Mouse (Mus musculus): Measurements from ENCODE around the gene Grid2.

The Grid2 gene

DNA sequence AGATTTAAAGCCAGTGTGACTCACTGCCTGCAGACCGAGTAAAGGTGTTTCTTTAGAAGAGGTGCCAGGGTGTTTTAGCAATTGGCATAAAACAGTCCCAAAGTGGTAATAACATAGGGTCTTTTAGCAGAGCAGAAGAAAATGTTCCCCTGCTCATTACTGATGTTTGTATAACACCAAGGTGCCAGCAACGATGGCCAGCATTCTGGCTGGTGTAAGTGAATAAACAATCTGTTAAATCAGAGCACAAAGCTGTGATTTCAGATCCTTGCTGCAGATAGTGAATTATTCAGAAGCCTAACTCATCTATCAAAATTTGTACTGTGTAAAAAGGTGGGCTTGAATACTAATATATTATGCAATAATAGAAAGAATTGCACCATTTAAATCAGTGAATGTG is 353.9 kb downstream of the Grid2 start:
- no peak for DNase-seq (ENCODE audit: low read depth, low spot score)

DNA sequence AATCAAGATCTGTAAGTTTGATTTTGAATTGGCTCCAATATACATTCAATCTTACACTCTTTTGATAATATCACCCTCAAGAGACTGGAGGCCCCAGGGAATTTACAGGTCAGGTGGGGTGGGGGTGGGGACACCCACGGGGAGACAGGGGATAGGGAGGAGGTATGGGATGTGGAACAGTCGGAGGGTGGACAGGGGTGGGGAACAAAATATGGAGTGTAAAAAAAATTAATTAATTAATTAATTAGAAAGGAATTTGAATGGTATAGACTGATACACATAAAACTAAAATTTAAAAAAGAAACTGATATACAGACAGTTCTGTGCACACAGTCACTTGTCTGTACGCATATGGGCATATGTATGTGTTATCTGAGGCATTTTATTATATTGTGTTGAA is 380.3 kb downstream of the Grid2 start:
- no peak for DNase-seq (ENCODE audit: low read depth, low spot score)

DNA sequence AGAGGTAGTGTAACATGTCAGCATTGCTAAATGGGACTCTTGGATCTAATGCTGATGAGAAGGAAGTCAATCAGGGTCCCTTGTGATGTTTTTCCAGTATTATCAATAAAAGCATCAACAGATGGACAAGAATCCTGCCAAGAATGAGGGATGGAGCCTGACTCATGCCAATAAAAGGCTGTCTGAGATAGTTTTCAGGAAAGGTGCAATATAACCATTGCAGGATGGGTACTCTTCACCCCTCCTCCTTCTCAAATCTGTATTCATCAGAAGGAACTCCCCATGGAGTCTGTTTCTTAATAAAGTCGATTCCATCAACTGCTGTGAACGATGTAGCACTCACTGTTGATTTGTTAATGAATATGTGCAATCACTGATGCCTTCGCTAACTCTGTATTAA is 403.7 kb downstream of the Grid2 start:
- no peak for DNase-seq (ENCODE audit: low read depth, low spot score)

DNA sequence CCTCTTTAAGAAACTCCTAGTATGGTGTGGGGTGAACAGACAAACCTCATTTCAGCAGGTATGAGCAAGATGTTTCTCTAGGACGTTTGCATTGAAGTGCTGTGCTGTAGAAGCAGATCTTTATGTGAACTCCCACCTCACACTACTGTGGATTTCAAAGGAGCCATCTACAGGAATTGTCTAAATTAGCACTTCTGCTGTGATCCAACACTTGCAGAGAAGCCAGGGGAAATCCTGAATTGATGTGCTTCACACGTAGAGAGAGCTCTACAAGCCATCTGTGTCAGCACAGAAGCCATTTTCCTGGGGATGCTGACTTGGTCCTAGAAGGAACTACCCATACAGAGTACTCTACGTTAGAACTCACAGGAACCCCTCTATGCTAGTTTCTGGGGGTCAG is 430.0 kb downstream of the Grid2 start:
- DNase-seq (ENCODE audit: low read depth, low spot score): no peak

DNA sequence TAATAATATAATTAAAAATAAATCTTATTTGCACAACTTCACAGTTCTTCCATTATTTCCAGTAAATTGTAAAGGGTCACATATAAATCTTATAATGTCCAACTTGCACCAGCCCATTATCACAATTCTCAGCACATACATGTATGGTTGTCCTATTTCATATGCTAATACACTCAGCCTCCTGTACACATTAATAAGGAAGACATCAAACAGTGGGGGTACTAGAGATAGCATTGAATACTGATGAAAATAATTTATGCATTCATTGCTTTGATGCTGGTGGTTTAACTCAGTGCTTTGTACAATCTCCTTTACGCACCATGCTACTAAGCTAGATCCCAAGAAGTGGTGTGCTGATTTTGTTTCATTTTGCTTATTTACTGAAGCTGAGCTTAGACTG is 446.0 kb downstream of the Grid2 start:
- no peak for DNase-seq (ENCODE audit: low read depth, low spot score)

DNA sequence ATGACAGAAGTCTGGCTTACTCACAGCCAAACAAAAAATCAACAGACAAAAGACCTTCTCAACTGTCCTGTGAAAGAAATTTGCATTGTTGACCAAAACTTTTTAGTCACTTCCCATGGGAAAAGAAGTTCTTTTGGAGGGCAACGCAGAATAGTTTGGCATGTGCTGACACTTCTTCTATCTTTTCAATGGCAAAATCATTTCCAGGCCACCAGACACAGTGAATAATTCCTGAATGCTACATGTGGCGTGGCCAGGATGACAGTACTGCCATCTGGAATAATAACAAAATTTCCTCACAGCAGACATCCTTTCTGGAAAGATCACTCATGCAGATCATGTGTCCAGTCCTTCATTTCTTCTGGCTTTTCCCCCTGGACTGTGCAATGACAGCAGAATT is 478.1 kb downstream of the Grid2 start:
- DNase-seq (ENCODE audit: low read depth, low spot score): no peak

DNA sequence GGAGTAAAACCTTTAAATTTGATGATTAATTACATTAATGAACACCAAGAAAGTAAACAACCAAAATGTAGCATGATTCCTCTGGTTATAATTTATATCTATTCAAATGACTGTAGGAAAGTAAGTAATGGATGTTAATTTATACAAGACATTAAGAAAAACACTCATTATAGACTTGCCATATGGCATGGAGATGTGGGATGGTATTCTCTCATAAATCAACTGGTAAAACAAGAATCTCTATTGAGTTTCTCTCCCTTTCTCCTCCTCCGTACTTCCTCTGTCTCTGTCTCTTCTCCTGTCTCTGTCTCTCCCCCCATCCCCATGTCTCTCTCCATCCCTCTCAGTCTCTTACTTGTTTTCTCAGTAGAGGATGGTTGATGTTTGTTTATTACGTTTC is 506.9 kb downstream of the Grid2 start:
- no peak for DNase-seq (ENCODE audit: low read depth, low spot score)

DNA sequence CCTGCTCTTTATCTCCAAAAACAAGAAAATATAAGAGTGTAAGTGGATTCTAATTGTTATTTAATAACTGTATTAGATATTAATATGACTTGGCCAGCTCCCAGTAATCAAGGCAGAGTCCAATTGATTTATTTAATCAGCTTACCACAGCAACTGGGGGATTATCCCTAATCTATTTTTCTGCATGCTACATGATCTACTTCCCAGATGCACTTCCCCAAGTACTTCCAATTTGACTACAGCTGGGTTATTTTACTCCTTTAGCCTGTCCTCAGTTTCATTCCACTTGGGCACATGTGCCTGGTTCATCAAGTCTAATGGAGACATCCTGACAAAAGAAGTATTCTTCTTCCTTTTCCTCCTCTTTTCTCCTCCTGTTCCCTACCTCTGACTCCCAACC is 539.0 kb downstream of the Grid2 start:
- no peak for DNase-seq (ENCODE audit: low read depth, low spot score)

DNA sequence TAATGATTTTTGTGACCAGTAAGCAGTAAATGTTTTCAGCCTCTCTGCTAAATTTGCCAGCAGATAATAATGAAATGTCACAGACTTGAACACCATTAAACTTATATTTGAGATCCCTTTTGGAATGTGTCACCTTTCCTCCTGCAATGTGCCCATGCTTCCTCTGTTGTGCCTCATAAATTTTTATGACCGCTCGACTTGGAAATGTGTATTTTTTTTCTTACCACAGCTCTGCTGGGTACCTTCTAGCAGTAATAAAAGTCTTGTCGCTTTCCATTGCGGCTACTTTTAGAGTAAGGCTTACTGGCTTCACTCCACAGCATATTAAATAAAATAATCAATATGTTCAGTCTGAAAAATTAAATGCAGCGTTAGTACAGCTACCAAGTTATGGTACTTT is 564.6 kb downstream of the Grid2 start:
- no peak for DNase-seq (ENCODE audit: low read depth, low spot score)

DNA sequence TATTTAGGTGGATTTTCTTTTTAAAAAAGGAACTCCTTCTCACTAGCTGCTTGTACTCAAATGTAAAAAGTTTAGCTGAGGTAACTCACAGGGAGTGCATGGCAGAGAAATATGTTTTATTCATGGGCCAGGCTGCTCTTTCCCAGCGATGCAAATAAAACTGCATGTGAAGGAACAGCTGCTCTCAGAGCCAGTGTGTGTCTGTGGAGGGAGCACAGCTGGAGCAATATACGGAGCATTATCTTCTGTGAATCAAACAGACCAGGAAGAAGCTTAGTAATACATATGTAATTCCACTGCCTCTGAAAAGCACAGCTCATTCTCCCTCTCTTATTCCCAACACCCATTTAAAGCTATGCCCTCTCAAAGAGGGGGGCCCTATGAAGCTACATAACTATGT is 607.0 kb downstream of the Grid2 start:
- no peak for DNase-seq (ENCODE audit: low read depth, low spot score)

DNA sequence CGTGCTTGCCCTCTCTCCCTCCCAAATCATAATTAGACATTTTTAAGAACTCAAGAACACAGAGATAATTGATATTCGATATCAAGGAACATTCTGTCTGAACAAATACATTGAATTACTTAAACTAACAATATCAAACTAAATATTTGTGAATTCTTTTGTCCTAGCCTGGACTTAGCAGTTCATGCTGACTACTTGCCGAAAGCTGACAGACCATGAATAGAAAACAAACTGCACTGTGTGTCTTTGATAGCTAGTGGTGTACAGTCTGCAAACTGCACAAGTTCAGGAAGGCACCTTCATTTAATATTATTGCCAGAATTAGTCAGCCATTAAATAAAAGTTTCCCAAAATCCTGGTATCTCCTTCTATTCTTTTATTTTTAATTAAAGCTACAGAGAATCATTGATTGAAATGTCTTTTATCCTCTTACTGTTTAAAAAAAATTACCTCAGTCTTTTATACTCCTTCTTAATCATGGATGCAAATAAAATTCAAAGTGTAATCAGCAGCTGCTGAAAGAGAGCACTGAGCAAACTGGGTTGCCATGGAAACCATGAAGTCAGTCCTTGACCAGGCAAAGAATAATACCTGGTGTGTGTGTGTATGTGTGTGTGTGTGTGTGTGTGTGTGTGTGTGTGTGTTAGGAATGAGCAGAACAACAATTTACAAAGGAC is 621.5 kb downstream of the Grid2 start:
- DNase-seq (ENCODE audit: low read depth, low spot score): no peak

DNA sequence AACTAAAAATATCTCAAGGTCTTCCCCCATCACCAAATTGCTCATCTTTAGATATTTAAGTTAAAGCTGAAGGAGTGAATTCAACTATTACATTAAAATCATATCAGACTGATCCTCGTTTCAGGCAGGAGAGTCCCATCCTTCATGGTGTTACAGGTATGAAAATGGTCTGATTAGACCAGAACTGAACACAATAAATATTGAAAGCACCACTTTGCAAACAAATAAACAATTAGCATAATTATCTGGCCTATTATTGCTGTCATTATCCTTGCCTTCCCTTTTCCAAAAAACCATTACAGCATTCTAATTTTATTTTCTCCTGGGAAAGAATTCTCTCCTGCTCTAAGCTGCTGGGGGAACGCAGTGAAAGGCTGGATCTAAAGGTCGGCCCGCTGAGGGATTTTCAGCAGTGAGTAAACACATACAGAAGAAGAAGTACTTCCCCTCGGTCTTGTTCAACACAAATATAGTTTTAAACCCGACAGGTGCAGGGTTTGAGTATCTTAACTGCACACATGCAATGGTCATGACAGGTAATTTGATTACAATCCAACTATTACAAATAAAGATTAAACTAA is 622.2 kb downstream of the Grid2 start:
- DNase-seq (ENCODE audit: low read depth, low spot score): no peak

DNA sequence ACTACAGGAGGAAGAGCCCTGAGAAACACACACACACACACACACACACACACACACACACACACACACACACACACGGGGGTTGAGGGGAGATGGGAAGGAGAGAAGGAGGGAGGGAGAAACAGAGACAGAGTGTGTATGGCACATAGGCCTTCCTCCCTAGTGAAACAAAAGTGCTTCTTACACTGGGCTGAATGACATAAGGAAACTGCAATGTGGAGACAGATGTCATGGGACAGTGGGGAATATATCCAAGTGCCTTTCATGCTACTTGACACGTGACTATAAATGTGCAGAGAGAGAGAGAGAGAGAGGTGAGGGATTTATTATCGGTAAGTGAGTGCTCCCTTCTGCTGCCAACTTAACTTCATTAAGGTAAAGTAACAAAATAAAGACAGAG is 639.0 kb downstream of the Grid2 start:
- DNase-seq (ENCODE audit: low read depth, low spot score): no peak

DNA sequence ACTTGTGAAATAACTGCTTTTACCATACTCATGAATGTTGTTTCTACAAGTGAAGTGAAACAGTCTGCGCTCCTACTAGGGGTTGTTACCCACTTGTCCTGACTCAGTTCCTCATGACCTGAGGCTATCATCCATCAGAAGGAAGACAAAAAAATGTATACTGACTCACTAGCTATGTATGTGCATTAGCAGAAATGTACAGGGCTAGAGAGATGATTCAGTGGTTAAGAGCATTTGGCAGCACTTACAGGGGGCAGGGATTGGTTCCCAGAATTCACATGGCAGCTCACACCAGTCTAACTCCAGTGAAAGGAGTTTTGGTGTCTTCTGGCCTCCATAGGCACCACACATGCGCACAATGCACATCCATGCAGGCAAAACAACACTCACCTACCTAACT is 642.5 kb downstream of the Grid2 start:
- DNase-seq (ENCODE audit: low read depth, low spot score): no peak

DNA sequence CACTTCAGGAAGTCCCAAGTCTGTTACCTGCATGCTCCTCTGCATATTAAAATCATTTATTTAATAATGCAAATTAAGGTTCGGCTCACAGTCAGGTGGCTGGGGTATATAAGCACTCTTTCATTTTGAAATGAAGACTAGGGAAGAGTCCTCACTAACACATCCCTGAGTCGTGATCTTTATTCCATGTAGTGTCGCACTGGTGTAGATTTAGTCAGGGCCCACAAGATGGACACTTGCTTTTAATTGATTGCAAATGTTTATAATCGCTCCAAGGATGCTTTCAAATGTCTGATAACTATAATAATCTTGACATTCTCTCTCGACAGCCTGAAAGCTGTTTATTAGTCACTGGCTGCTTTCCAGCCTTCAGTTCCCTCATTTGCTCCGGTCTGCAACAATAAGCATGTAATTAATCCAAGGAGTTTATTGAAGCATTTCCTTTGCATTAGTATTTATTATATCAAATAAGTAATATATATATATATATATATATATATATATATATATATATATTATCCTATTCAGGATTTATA is 661.4 kb downstream of the Grid2 start:
- no peak for DNase-seq (ENCODE audit: low read depth, low spot score)

DNA sequence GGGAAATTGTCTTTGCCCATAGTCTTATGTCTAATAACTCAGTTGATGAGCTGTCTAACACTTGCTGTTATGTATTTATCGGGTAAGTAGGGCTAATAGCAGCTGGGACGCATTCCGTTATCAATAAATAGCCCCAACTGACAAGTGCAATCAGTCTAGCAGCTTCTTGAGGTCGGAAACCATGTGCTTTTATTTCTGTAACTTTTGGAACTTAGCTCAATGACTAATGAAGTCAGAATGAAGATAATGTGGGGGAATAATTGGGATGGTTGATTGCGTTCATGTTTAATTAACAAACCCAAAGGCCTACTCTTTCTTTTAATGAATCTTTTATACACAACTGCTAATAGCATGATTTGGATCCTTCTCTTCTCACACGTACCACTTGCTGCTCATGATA is 666.3 kb downstream of the Grid2 start:
- no peak for DNase-seq (ENCODE audit: low read depth, low spot score)

DNA sequence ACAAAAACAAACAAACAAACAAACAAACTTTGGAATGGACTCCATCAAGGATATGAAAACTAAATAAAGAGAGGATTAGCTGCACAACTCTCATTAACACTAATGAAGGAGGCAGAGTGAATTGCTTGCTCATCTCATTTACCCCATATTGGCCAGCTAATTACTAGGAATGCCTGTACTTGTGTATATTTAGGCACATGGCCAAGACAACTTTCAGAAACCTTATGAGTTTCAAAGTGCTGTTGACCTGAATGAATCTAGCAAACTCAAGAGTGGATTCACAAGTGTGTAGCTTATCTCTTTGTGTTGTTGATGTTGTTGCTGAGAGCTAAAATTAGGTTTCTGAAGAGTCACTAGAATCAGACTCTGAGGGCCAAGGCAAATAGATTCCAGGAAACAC is 675.5 kb downstream of the Grid2 start:
- no peak for DNase-seq (ENCODE audit: low read depth, low spot score)

DNA sequence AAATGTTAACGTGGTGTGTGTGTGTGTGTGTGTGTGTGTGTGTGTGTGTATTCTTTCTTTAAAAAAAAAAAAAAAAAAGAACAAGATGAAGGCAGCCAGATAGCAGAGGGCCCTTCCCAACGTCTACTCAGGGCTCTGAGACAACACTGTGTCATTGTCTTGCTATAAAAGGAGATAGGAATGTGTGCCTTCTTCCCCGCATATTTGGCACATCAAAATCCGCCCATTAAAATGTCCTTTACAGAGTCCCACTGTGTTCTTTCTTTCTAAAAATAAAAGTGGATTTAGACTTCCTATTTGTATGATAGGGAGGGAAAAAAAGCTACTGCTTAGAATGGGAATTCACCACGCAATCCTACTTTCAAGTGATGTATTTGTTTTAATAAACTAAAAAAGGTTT is 691.0 kb downstream of the Grid2 start:
- no peak for DNase-seq (ENCODE audit: low read depth, low spot score)

DNA sequence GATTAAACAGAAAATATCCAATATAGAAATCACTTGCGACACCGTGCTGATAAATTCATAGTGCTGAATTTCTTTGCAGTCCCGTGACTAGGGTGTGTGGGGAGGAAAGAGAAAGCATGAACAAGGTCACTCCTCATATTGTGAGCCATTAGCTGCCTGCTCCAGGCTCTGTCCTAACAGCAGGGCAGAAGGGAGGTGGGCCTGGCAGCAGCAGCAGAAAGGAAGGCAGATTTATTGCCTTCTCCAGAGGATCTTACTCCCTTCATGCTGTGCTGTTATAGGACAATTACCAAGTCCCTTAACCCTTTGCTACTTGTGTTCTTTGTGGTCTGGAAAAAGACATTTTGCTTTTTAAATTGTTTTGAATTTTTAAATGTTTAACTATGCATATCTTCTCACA is 708.1 kb downstream of the Grid2 start:
- DNase-seq (ENCODE audit: low read depth, low spot score): no peak

DNA sequence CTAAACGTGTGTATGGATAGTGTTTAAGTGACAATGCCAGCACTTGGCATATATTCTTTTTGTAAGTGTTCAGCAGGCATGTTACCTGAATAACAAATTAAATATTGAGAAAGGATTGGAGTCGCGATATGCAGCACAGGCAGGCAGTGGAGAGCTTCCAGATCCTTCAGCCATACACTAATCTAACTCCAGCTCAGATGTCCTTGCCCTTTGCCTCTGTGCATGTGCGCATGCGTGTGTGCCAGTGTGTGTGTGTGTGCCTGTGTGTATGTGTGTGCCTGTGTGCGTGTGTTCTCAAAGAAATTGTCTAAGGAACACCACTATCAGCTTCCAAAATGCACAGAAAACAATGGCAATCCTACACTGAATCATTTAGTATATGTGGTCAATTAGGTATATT is 708.6 kb downstream of the Grid2 start:
- DNase-seq (ENCODE audit: low read depth, low spot score): no peak

DNA sequence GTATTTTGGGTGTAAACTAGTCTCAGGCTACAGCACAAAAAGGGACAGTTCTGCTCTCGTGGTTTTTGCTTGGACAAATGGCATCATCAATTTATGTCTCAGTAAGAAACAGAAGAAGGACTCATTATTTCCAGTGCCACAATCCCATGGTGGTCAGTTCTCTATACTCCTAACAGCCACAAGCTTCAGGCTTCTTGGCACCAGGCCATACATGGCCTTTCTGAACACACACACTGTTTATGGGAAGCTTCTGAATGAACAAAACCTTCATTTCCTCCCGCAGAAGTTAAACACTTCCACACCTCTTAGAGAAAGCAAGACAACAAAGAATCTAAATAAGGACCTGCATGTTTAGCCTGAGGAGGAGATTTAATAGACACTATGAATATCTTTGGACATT is 709.1 kb downstream of the Grid2 start:
- no peak for DNase-seq (ENCODE audit: low read depth, low spot score)

DNA sequence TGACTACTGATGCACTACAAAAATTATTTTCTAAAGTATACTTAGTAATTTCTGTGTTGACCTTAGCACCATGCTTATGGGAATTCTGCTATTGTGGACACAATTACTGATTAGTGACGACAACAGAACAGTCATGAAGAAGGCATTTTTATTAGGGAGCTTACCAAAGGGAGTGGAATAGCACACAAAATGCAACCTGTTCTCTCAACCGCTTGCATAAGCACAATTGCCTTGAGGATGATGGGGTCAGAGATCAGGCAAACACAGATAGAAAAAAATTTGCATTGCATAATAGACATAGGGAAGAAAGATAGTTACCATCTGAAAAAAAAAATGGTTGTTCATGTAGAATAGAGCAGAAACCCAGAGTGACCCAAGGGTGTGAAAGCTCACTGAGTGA is 790.4 kb downstream of the Grid2 start:
- DNase-seq (ENCODE audit: low read depth, low spot score): no peak

DNA sequence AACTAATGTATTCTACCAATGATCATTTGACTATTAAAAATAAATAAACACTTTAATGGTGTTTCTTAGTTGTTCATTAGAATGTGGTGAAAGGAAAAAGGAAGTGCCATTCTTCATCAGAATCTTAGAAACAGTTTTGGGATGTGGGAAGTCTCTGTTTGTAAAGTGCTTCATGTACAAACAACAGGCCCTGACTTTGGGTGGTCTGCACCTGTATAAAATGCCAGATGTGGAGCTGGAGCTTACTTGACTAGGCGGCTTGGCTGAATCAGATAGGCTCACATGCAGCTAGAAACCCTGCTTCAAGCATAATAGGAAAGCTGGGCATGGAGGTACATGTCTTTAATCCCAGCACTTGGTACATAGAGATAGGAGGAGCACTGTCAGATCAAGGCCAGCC is 791.1 kb downstream of the Grid2 start:
- DNase-seq (ENCODE audit: low read depth, low spot score): no peak

DNA sequence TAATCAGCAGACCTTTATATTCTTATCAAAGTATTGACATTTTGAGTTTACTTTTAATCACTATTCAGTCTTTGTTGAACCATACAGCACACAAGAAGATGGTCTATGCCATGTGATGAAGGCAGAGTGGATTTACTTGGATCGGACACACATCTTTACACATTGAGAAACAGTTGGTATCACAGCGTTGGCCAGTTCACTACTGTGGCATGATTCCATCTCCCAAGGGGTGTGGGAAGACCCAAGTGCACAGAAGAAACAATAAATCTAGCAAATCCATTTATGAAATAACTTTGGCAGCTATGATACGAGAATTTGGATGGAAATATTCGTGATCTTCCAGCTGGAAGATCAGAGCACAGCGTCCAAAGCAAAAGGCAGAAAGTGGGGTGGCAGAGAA is 792.3 kb downstream of the Grid2 start:
- DNase-seq (ENCODE audit: low read depth, low spot score): no peak
